In genomic region chr9:66228456-66229151, GRCm38 (mm10) we compare ENCODE assay signal across 13 mouse cellular contexts.
"Had no signal": no experiment of that assay in that cellular context is flagged by ENCODE, and none has a peak within 500 bp of the region (broad histone marks: within the 10 kb centered on the region; RNA-seq: fewer than 3 reads in every experiment).

No protein-coding gene starts in this region.

- H3K36me3 ChIP-seq: limb, embryonic 15.5 days; liver, embryonic 12.5 days; midbrain, embryonic 15.5 days; neural tube, embryonic 12.5 days had no signal

- H3K9me3 ChIP-seq: limb, embryonic 15.5 days; liver, embryonic 12.5 days; megakaryocyte, embryonic 14.5 days; midbrain, embryonic 15.5 days; neural tube, embryonic 12.5 days had no signal

- H3K9ac ChIP-seq: limb, embryonic 15.5 days; liver, embryonic 12.5 days; lung, embryonic 14.5 days; midbrain, embryonic 15.5 days; neural tube, embryonic 12.5 days had no signal

- ATAC-seq: liver, embryonic 12.5 days; midbrain, embryonic 15.5 days had no signal

- H3K27me3 ChIP-seq: limb, embryonic 15.5 days; midbrain, embryonic 15.5 days; neural tube, embryonic 12.5 days had no signal

- H3K4me2 ChIP-seq: limb, embryonic 15.5 days; liver, embryonic 12.5 days; lung, embryonic 14.5 days; midbrain, embryonic 11.5 days; midbrain, embryonic 15.5 days; neural tube, embryonic 12.5 days had no signal

- H3K4me1 ChIP-seq: limb, embryonic 15.5 days; midbrain, embryonic 15.5 days; neural tube, embryonic 12.5 days had no signal

- DNase-seq: kidney, postnatal 10 days; lung, embryonic 14.5 days; lung, postnatal 10 days; lung, postnatal 4 days; spleen, adult 18-20 months; thymus, adult 18-20 months; thymus, postnatal 14 days had no signal

- H3K4me3 ChIP-seq: limb, embryonic 15.5 days; liver, embryonic 12.5 days; megakaryocyte, embryonic 14.5 days; midbrain, embryonic 15.5 days; neural tube, embryonic 12.5 days had no signal

- H3K27ac ChIP-seq: limb, embryonic 15.5 days; liver, embryonic 12.5 days; midbrain, embryonic 15.5 days; neural tube, embryonic 12.5 days had no signal
